27 mouse cellular contexts compared by ENCODE assay signal in the genomic region with DNA sequence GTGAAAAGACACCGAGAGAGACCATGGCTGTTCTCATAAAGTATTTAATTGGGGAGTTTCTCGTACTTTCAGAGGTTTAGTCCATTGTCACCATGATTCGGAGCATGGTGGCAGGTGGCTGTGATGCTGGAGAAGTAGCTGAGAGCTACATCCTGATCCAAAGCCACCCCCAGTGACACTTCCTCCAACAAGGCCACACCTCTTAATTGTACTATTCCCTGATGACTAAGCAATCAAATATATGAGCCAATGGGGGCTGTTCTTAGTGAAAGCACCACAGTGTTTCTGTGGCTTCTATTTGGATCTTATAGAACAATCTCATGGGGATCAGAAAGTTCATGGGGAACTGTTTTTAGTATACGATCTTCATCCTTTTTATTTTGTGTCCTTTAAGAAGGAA.
DNase-seq lines count a peak whose midpoint lies in the region; ATAC-seq and TF ChIP-seq lines count a peak whose summit lies in the region.
"Had no signal": no experiment of that assay in that cellular context is flagged by ENCODE, and none has a peak within 500 bp of the region (broad histone marks: within the 10 kb centered on the region; RNA-seq: fewer than 3 reads in every experiment).

No protein-coding gene starts in this region.

- H3K27me3 ChIP-seq in intestine, embryonic 15.5 days (replicated peaks), result no peaks in the 10 kb centered on the region
- H3K27me3 ChIP-seq in intestine, postnatal 0 days (replicated peaks; ENCODE audit: control insufficient read depth, insufficient read depth, low read length), result no peaks in the 10 kb centered on the region
- H3K27me3 ChIP-seq in cerebellum, adult 2 months (ENCODE audit: control insufficient read depth, insufficient read depth, low read length), result no peaks in the 10 kb centered on the region
- H3K27me3 ChIP-seq: embryonic facial prominence, embryonic 12.5 days; forebrain, embryonic 12.5 days; forebrain, embryonic 15.5 days; heart, embryonic 12.5 days; heart, embryonic 15.5 days; Patski had no signal

- no peak for TF ChIP-seq POLR2A in olfactory bulb, adult 2 months (IDR thresholded peaks at IDR 0.05; ENCODE audit: insufficient read depth, low read depth, low read length)
- no peak for TF ChIP-seq POLR2A in cerebellum, adult 2 months (IDR thresholded peaks at IDR 0.05; ENCODE audit: borderline replicate concordance, insufficient read depth, low read length)

- H3K4me1 ChIP-seq in intestine, embryonic 15.5 days (replicated peaks), result no peaks in the 10 kb centered on the region
- no peaks in the 10 kb centered on the region for H3K4me1 ChIP-seq in intestine, postnatal 0 days (replicated peaks; ENCODE audit: control insufficient read depth, insufficient read depth, low read length)
- peaks cover 2% of the 10 kb centered on the region for H3K4me1 ChIP-seq in olfactory bulb, adult 2 months (ENCODE audit: control insufficient read depth, insufficient read depth, low read length)
- H3K4me1 ChIP-seq in cerebellum, adult 2 months (ENCODE audit: control insufficient read depth, insufficient read depth, low read length), result no peaks in the 10 kb centered on the region

- H3K9ac ChIP-seq in intestine, embryonic 15.5 days, result no peak overlapping the region
- H3K9ac ChIP-seq in intestine, postnatal 0 days (ENCODE audit: low read depth, low read length), result no peak overlapping the region
- H3K9ac ChIP-seq: embryonic facial prominence, embryonic 12.5 days; forebrain, embryonic 12.5 days; forebrain, embryonic 15.5 days; heart, embryonic 12.5 days; heart, embryonic 15.5 days; hindbrain, embryonic 14.5 days had no signal

- no peaks in the 10 kb centered on the region for H3K9me3 ChIP-seq in intestine, embryonic 15.5 days
- no peaks in the 10 kb centered on the region for H3K9me3 ChIP-seq in intestine, postnatal 0 days (ENCODE audit: control insufficient read depth)
- H3K9me3 ChIP-seq: embryonic facial prominence, embryonic 12.5 days; forebrain, embryonic 12.5 days; forebrain, embryonic 15.5 days; heart, embryonic 12.5 days; heart, embryonic 15.5 days had no signal

- DNase-seq in brain, adult 2 months (ENCODE audit: low read depth, low spot score), result peak; percentile 35
- no peak for DNase-seq in embryo, embryonic 10.5 days (ENCODE audit: low spot score)
- no peak for DNase-seq in cerebellum, adult 2 months
- DNase-seq: adrenal gland, postnatal 10 days; adrenal gland, postnatal 36 days; cerebellum, adult 11 months; cerebellum, adult 8-10 months; cerebellum, postnatal 14 days; gastrocnemius, postnatal 25 days; heart, adult 18-20 months; heart, postnatal 10 days; heart, postnatal 4 days; kidney, adult 11 months; kidney, adult 8-10 months had no signal

- no peak overlapping the region for H3K27ac ChIP-seq in intestine, embryonic 15.5 days
- no peak overlapping the region for H3K27ac ChIP-seq in intestine, postnatal 0 days (ENCODE audit: low read depth, low read length)
- H3K27ac ChIP-seq in olfactory bulb, adult 2 months (ENCODE audit: insufficient read depth, low read depth, low read length), result 0 out of 2 replicates have a peak overlapping the region, but pooled peaks have one; percentile 6
- no peak overlapping the region for H3K27ac ChIP-seq in cerebellum, adult 2 months (ENCODE audit: insufficient read depth, low read length)
- H3K27ac ChIP-seq: embryonic facial prominence, embryonic 12.5 days; forebrain, embryonic 12.5 days; forebrain, embryonic 15.5 days; heart, embryonic 15.5 days; hindbrain, embryonic 14.5 days; hindbrain, postnatal 0 days had no signal

- no peak overlapping the region for H3K4me3 ChIP-seq in intestine, embryonic 15.5 days (replicated peaks)
- H3K4me3 ChIP-seq in intestine, postnatal 0 days (ENCODE audit: low read depth, low read length), result no peak overlapping the region
- H3K4me3 ChIP-seq in olfactory bulb, adult 2 months (ENCODE audit: insufficient read depth, low read depth, low read length), result no peak overlapping the region
- no peak overlapping the region for H3K4me3 ChIP-seq in cerebellum, adult 2 months (replicated peaks; ENCODE audit: insufficient read depth, low read depth, low read length)
- H3K4me3 ChIP-seq: embryonic facial prominence, embryonic 12.5 days; erythroblast, embryonic 14.5 days; forebrain, embryonic 12.5 days; forebrain, embryonic 15.5 days; heart, embryonic 12.5 days; heart, embryonic 15.5 days had no signal

- ATAC-seq in intestine, embryonic 15.5 days, result peak; percentile 55; the same call in 1 of the 2 replicates
- ATAC-seq in intestine, postnatal 0 days, result no peak
- ATAC-seq: forebrain, embryonic 15.5 days; hindbrain, postnatal 0 days; inflammation-experienced regulatory T-cells, adult 6 months; Patski had no signal

- H3K36me3 ChIP-seq in intestine, embryonic 15.5 days, result no peaks in the 10 kb centered on the region
- no peaks in the 10 kb centered on the region for H3K36me3 ChIP-seq in intestine, postnatal 0 days (ENCODE audit: control insufficient read depth, insufficient read depth)
- H3K36me3 ChIP-seq: embryonic facial prominence, embryonic 12.5 days; heart, embryonic 12.5 days; heart, embryonic 15.5 days had no signal

- H3K4me2 ChIP-seq in intestine, embryonic 15.5 days (replicated peaks), result no peak overlapping the region
- H3K4me2 ChIP-seq in intestine, postnatal 0 days (replicated peaks; ENCODE audit: low read depth), result no peak overlapping the region
- H3K4me2 ChIP-seq: embryonic facial prominence, embryonic 12.5 days; forebrain, embryonic 12.5 days; forebrain, embryonic 15.5 days; heart, embryonic 12.5 days; heart, embryonic 15.5 days; hindbrain, embryonic 14.5 days had no signal

- no peak for TF ChIP-seq CTCF in intestine, postnatal 0 days (IDR thresholded peaks at IDR 0.05; ENCODE audit: low read depth)
- TF ChIP-seq CTCF in olfactory bulb, adult 2 months (IDR thresholded peaks at IDR 0.05; ENCODE audit: insufficient read depth, low read depth, low read length), result no peak
- no peak for TF ChIP-seq CTCF in cerebellum, adult 2 months (IDR thresholded peaks at IDR 0.05; ENCODE audit: borderline replicate concordance, insufficient read depth, low read depth, low read length)

- 85% methylated on average over 4 of the region's 4 CpGs for WGBS in intestine, embryonic 15.5 days
- WGBS in intestine, postnatal 0 days, result 77% methylated on average over 4 of the region's 4 CpGs
- WGBS in olfactory bulb, adult 2 months, result 64% methylated on average over 4 of the region's 4 CpGs
- 95% methylated on average over 4 of the region's 4 CpGs for WGBS in cerebellum, adult 2 months
